Mouse (Mus musculus) kidney, embryonic 14.5 days (tissue): ENCODE results near the gene Mlph. TPM values are rescaled to one million over a fixed set of nuclear protein-coding genes. Genes with fewer than 3 reads are reported as not detected.

Experiments
- ATAC-seq: fragments of 200-750 bp; cut with Nextera tagmentation; 2 replicates; pipeline ENCODE4 v1.8.0; 2017; ENCODE audit warnings: moderate number of reproducible peaks, mild to moderate bottlenecking, moderate TSS enrichment, moderate library complexity; ENCODE audit not compliant: low FRiP score, low TSS enrichment
- H3K27ac ChIP-seq: fragments of 300-500 bp; sonication (generic); 2 replicates; pipeline ENCODE4 v1.5.1; 2014; ENCODE audit warnings: low read depth, mild to moderate bottlenecking, low read length, moderate library complexity, mixed read lengths
- H3K27me3 ChIP-seq: fragments of 300-500 bp; sonication (generic); 2 replicates; pipeline ENCODE4 v1.6.1; 2014; ENCODE audit warnings: mild to moderate bottlenecking, low read length; ENCODE audit not compliant: control insufficient read depth, insufficient read depth
- H3K36me3 ChIP-seq: fragments of 300-500 bp; sonication (generic); 2 replicates; pipeline ENCODE4 v1.6.1; 2014; ENCODE audit warnings: low read length, mixed read lengths; ENCODE audit not compliant: control insufficient read depth, insufficient read depth
- H3K4me1 ChIP-seq: fragments of 300-500 bp; sonication (generic); 2 replicates; pipeline ENCODE4 v1.6.1; 2014; ENCODE audit warnings: low read length, mixed read lengths; ENCODE audit not compliant: control insufficient read depth, insufficient read depth
- H3K4me2 ChIP-seq: fragments of 300-500 bp; sonication (generic); replicated peaks from 2 replicates; pipeline ENCODE4 v1.6.1; 2014; ENCODE audit warnings: low read depth, mild to moderate bottlenecking, low read length
- H3K4me3 ChIP-seq: fragments of 300-500 bp; sonication (generic); 2 replicates; pipeline ENCODE4 v1.5.1; 2014; ENCODE audit warnings: mild to moderate bottlenecking, low read length
- H3K9ac ChIP-seq: fragments of 300-500 bp; sonication (generic); 2 replicates; pipeline ENCODE4 v1.6.1; 2014; ENCODE audit warnings: low read depth, mild to moderate bottlenecking, low read length, moderate library complexity
- H3K9me3 ChIP-seq: fragments of 300-500 bp; sonication (generic); 2 replicates; pipeline ENCODE4 v1.6.1; 2016; ENCODE audit warnings: low read length; ENCODE audit not compliant: control insufficient read depth
- WGBS: fragments of 180-500 bp; shearing (Covaris S2); extraction: QIAGEN DNeasy Blood & Tissue Kit; methylation state at CpG from one replicate; pipeline ENCODE4 v1.1.7; 2014; 5-methylcytosine and 5-hydroxymethylcytosine counted together
- polyA plus RNA-seq: library from polyadenylated mRNA; unstranded; fragments of >200 nt; fragmentation: Nextera tagmentation; extraction: Ambion mirVana; gene quantifications from 2 replicates; pipeline ENCODE4 v1.2.1, GENCODE M21; 2014

Mlph gene
- polyA plus RNA-seq, 1 experiment from 2014 or later, result 0.61 TPM

- H3K36me3 ChIP-seq, result no peaks in the 10 kb centered on the region
- WGBS, result 76% methylated on average over 9 of the region's 9 CpGs
- no peaks in the 10 kb centered on the region for H3K4me1 ChIP-seq
- no peak for ATAC-seq
- no peak overlapping the region for H3K9ac ChIP-seq
- peaks cover 13% of the 10 kb centered on the region for H3K9me3 ChIP-seq
- H3K4me2 ChIP-seq, result no peak overlapping the region
- no peak overlapping the region for H3K27ac ChIP-seq
- H3K4me3 ChIP-seq, result no peak overlapping the region
- no peaks in the 10 kb centered on the region for H3K27me3 ChIP-seq
These were observed 6.8 kb downstream of the Mlph start for GRCm38 (mm10) chr1:90921687-90922086.

GRCm38 (mm10) chr1:90926030-90926429, 11.1 kb downstream of the Mlph start:
- Histone ChIP-seq H3K27ac (no peak overlapping the region), H3K4me1 (0 out of 2 replicates have a peak, but pooled peaks cover 7% of the 10 kb centered on the region), H3K4me3 (no peak overlapping the region), H3K36me3 (no peaks in the 10 kb centered on the region), H3K27me3 (no peaks in the 10 kb centered on the region; the same call in 1 of the 2 replicates), H3K9ac (no peak overlapping the region), H3K9me3 (no peaks in the 10 kb centered on the region), H3K4me2 (no peak overlapping the region)
- WGBS, result 87% methylated on average over 4 of the region's 4 CpGs
- no peak for ATAC-seq

GRCm38 (mm10) chr1:90927308-90927707, 12.4 kb downstream of the Mlph start:
- Histone ChIP-seq H3K4me2 (peak overlapping the region; percentile 52; the same call in 1 of the 2 replicates), H3K9me3 (no peaks in the 10 kb centered on the region), H3K4me3 (no peak overlapping the region), H3K36me3 (no peaks in the 10 kb centered on the region), H3K27me3 (no peaks in the 10 kb centered on the region; the same call in 1 of the 2 replicates), H3K4me1 (0 out of 2 replicates have a peak, but pooled peaks cover 7% of the 10 kb centered on the region), H3K9ac (no peak overlapping the region), H3K27ac (no peak overlapping the region)
- ATAC-seq, result no peak
- 37% methylated on average over 15 of the region's 15 CpGs for WGBS

- WGBS, result 2% methylated on average over 23 of the region's 23 CpGs
- Histone ChIP-seq H3K27ac (no peak overlapping the region), H3K9me3 (no peaks in the 10 kb centered on the region), H3K4me1 (0 out of 2 replicates have a peak, but pooled peaks cover 7% of the 10 kb centered on the region), H3K4me3 (peak overlapping the region; percentile 35), H3K4me2 (peak overlapping the region; percentile 52), H3K27me3 (no peaks in the 10 kb centered on the region; the same call in 1 of the 2 replicates), H3K36me3 (no peaks in the 10 kb centered on the region), H3K9ac (peak overlapping the region; percentile 40)
- ATAC-seq, result peak; percentile 51
These were observed 13.2 kb downstream of the Mlph start for GRCm38 (mm10) chr1:90927929-90928574.

GRCm38 (mm10) chr1:90928575-90928934, 13.7 kb downstream of the Mlph start:
- 4% methylated on average over 6 of the region's 6 CpGs for WGBS
- no peaks in the 10 kb centered on the region for H3K9me3 ChIP-seq
- 0 out of 2 replicates have a peak, but pooled peaks cover 7% of the 10 kb centered on the region for H3K4me1 ChIP-seq
- ATAC-seq, result peak; percentile 73
- H3K9ac ChIP-seq, result peak overlapping the region; percentile 40
- H3K27ac ChIP-seq, result no peak overlapping the region
- peak overlapping the region; percentile 35; the same call in 1 of the 2 replicates for H3K4me3 ChIP-seq
- H3K4me2 ChIP-seq, result peak overlapping the region; percentile 52
- H3K27me3 ChIP-seq, result no peaks in the 10 kb centered on the region; the same call in none of the 2 replicates
- no peaks in the 10 kb centered on the region for H3K36me3 ChIP-seq

- 80% methylated on average over 5 of the region's 5 CpGs for WGBS
- H3K4me3 ChIP-seq, result no peak overlapping the region
- no peak overlapping the region for H3K9ac ChIP-seq
- H3K36me3 ChIP-seq, result no peaks in the 10 kb centered on the region
- ATAC-seq, result no peak
- H3K4me2 ChIP-seq, result no peak overlapping the region
- no peak overlapping the region for H3K27ac ChIP-seq
- H3K27me3 ChIP-seq, result no peaks in the 10 kb centered on the region; the same call in none of the 2 replicates
- H3K4me1 ChIP-seq, result 0 out of 2 replicates have a peak, but pooled peaks cover 4% of the 10 kb centered on the region
- no peaks in the 10 kb centered on the region for H3K9me3 ChIP-seq
These were observed 18.1 kb downstream of the Mlph start for GRCm38 (mm10) chr1:90933001-90933400.

- no peak overlapping the region for H3K4me3 ChIP-seq
- H3K27me3 ChIP-seq, result no peaks in the 10 kb centered on the region; the same call in 1 of the 2 replicates
- H3K9ac ChIP-seq, result no peak overlapping the region
- no peaks in the 10 kb centered on the region for H3K9me3 ChIP-seq
- H3K36me3 ChIP-seq, result no peaks in the 10 kb centered on the region
- H3K27ac ChIP-seq, result no peak overlapping the region
- ATAC-seq, result no peak
- H3K4me1 ChIP-seq, result no peaks in the 10 kb centered on the region
- H3K4me2 ChIP-seq, result no peak overlapping the region
- WGBS, result 49% methylated on average over 9 of the region's 9 CpGs
These were observed 22.1 kb downstream of the Mlph start for GRCm38 (mm10) chr1:90936990-90937389.

GRCm38 (mm10) chr1:90939980-90940379, 25.1 kb downstream of the Mlph start:
- H3K27me3 ChIP-seq, result no peaks in the 10 kb centered on the region
- WGBS, result 76% methylated on average over 4 of the region's 4 CpGs
- H3K4me1 ChIP-seq, result no peaks in the 10 kb centered on the region
- no peaks in the 10 kb centered on the region for H3K36me3 ChIP-seq
- no peak overlapping the region for H3K9ac ChIP-seq
- no peaks in the 10 kb centered on the region for H3K9me3 ChIP-seq
- H3K4me3 ChIP-seq, result no peak overlapping the region
- ATAC-seq, result no peak
- H3K27ac ChIP-seq, result no peak overlapping the region
- no peak overlapping the region for H3K4me2 ChIP-seq

GRCm38 (mm10) chr1:90945171-90945570, 30.3 kb downstream of the Mlph start:
- H3K9ac ChIP-seq, result no peak overlapping the region
- no peaks in the 10 kb centered on the region for H3K27me3 ChIP-seq
- no peak for ATAC-seq
- H3K4me1 ChIP-seq, result no peaks in the 10 kb centered on the region
- no peaks in the 10 kb centered on the region for H3K9me3 ChIP-seq
- no peak overlapping the region for H3K4me3 ChIP-seq
- no peak overlapping the region for H3K27ac ChIP-seq
- H3K36me3 ChIP-seq, result no peaks in the 10 kb centered on the region
- no peak overlapping the region for H3K4me2 ChIP-seq
- WGBS, result 59% methylated on average over 10 of the region's 10 CpGs
